Mouse (Mus musculus): Measurements from ENCODE around the gene Myo5c.

GRCm38 (mm10) chr9:75232860-75233259 is 1.0 kb downstream of the Myo5c start:
- no peak for TF ChIP-seq CTCF (IDR thresholded peaks at IDR 0.05; ENCODE audit: extremely low read depth, insufficient read length, insufficient replicate concordance, low read depth, low read length)
- TF ChIP-seq POLR2A (IDR thresholded peaks at IDR 0.05; ENCODE audit: low read depth, low read length) = no peak
